Mouse (Mus musculus): ENCODE results near the gene Otog. TPM values are rescaled to one million over a fixed set of nuclear protein-coding genes. Genes with fewer than 3 reads are reported as not detected.

Gene Otog
- total RNA-seq (2021) (not detected), polyA plus RNA-seq (2012; rRNA removed) (0.06 TPM in 1 of 2 replicates, not detected in the other)
- long read RNA-seq, result 0 reads

DNA sequence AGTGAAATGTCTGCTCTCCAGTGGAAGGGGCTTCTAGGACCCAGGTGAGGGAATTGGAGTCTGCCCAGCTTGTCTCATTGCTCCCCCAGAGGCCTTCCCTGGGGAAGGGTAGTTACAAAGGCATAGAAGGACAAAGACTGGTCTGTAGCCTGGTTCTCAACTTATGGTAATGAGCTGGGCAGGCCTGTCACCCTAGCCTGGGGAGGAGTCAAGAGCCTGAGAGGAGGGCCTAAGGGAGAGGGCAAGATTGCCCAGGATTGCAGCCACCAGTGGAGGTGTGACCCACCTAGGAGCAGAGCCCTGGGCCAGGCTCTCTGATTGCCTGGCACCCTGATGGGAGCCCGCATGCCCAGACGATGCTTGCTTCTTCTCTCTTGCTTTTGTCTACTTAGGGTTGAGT, at the start of gene Otog:
Gene Otog, plus strand, starts transcription at position 292 of the 400 bp plus-strand sequence.
- no peak for DNase-seq
- Histone ChIP-seq H3K4me1 (ENCODE audit: control insufficient read depth, insufficient read depth, low read length) (no peaks in the 10 kb centered on the region), H3K4me3 (no peak within 1 kb of the TSS), H3K79me2 (replicated peaks; ENCODE audit: control insufficient read depth, insufficient read depth, low read length) (no peaks in the 10 kb centered on the region), H3K27me3 (ENCODE audit: control insufficient read depth, insufficient read depth, low read length) (no peaks in the 10 kb centered on the region), H3K36me3 (ENCODE audit: control insufficient read depth, insufficient read depth, low read length) (no peaks in the 10 kb centered on the region), H3K27ac (no peak within 1 kb of the TSS), H3K9ac (ENCODE audit: low read depth, low read length) (no peak within 1 kb of the TSS)
- TF ChIP-seq POLR2A (IDR thresholded peaks at IDR 0.05; ENCODE audit: insufficient read depth, low read depth, low read length) (no peak), EP300 (IDR thresholded peaks at IDR 0.05; ENCODE audit: insufficient read depth, low read depth, low read length) (no peak), CTCF (IDR thresholded peaks at IDR 0.05) (no peak)
- intact Hi-C loops (cut with DNase I), result no loop called here
- 54% methylated on average over 2 of the region's 2 CpGs for WGBS

DNA sequence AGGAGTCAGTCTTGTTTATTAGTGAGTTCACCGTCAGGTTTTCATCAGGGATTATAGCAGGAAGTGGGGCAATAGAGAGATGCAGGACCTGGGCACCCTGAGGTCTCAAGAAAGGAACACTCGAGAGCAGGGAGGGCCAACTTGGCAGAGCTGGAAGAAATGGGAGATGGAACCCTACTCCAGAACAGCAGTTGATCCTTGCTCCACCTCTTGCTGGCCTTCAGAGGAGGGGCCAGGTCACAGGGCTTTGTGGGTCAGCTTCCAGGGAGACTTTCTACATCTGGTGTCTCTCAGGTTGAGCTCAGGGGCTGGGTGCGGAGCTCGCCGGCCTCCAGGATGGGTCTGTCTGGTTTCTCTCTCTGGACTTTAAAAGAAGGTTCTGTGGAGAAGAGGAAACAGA, 45.4 kb upstream of the Otog start:
- no peak for DNase-seq

DNA sequence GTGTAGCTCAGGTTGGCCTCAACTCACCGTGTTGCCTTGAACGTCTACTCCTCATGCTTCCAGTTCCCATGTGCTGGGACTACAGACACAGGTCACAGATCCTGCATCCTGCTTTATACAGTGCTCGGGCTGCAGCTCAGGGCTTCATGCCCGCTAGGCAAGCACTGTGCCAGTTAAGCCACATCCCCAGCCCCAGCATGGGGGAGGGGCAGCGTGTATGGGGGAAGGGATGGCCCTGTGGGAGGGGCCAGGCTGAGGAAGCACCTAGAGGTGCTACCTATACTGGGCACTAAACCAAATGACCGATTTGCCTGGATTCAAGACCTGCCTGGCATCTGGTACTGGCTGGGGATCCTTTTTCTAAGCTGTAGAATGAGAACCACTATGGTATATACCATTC, 40.8 kb upstream of the Otog start:
- no peak for TF ChIP-seq EP300 (IDR thresholded peaks at IDR 0.05; ENCODE audit: insufficient read depth, low read depth, low read length)
- TF ChIP-seq CTCF (IDR thresholded peaks at IDR 0.05), result no peak
- no peak for TF ChIP-seq POLR2A (IDR thresholded peaks at IDR 0.05; ENCODE audit: insufficient read depth, low read depth, low read length)
- intact Hi-C loops (cut with DNase I), result no loop called here
- WGBS, result 66% methylated on average over 6 of the region's 6 CpGs

More for the DNA sequence above, 45.4 kb upstream of the Otog start:
- H3K27me3 ChIP-seq (ENCODE audit: control insufficient read depth, insufficient read depth, low read length), result no peaks in the 10 kb centered on the region
- no peak overlapping the region for H3K9ac ChIP-seq (ENCODE audit: low read depth, low read length)
- H3K4me1 ChIP-seq (ENCODE audit: control insufficient read depth, insufficient read depth, low read length), result no peaks in the 10 kb centered on the region
- H3K36me3 ChIP-seq (ENCODE audit: control insufficient read depth, insufficient read depth, low read length), result no peaks in the 10 kb centered on the region
- no peak overlapping the region for H3K4me3 ChIP-seq
- TF ChIP-seq EP300 (IDR thresholded peaks at IDR 0.05; ENCODE audit: insufficient read depth, low read depth, low read length), result no peak
- TF ChIP-seq CTCF (IDR thresholded peaks at IDR 0.05), result no peak
- TF ChIP-seq POLR2A (IDR thresholded peaks at IDR 0.05; ENCODE audit: insufficient read depth, low read depth, low read length), result no peak
- no peak overlapping the region for H3K27ac ChIP-seq
- no peaks in the 10 kb centered on the region for H3K79me2 ChIP-seq (replicated peaks; ENCODE audit: control insufficient read depth, insufficient read depth, low read length)
- intact Hi-C loops (cut with DNase I), result no loop called here
- WGBS, result 87% methylated on average over 5 of the region's 5 CpGs

DNA sequence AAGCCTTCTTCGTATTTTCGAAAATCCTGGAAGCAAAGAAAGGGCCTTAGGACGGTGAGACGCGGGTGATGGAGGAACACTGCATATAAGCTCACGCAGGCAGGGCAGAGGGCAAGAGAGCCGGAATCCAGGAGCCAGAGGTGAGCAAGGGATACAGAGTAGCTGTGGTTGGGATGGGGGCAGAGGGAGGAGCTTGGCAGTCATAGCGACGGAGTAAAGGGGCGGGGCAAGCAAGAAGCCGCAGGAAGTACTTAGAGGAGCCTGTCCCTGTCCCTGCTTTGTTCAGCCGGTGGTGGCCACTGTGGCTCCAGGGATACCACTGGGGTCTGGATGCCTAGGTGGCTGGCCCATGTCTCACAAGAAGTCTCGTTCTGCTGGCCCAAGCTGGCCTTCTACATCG, 39.1 kb upstream of the Otog start:
- WGBS, result 45% methylated on average over 14 of the region's 14 CpGs
- intact Hi-C loops (cut with DNase I), result no loop called here
- Histone ChIP-seq H3K9ac (ENCODE audit: low read depth, low read length) (no peak overlapping the region), H3K27ac (no peak overlapping the region), H3K27me3 (ENCODE audit: control insufficient read depth, insufficient read depth, low read length) (no peaks in the 10 kb centered on the region), H3K4me1 (ENCODE audit: control insufficient read depth, insufficient read depth, low read length) (no peaks in the 10 kb centered on the region), H3K79me2 (replicated peaks; ENCODE audit: control insufficient read depth, insufficient read depth, low read length) (no peaks in the 10 kb centered on the region), H3K36me3 (ENCODE audit: control insufficient read depth, insufficient read depth, low read length) (no peaks in the 10 kb centered on the region), H3K4me3 (no peak overlapping the region)
- DNase-seq, result no peak
- TF ChIP-seq EP300 (IDR thresholded peaks at IDR 0.05; ENCODE audit: insufficient read depth, low read depth, low read length), result no peak
- no peak for TF ChIP-seq CTCF (IDR thresholded peaks at IDR 0.05)
- no peak for TF ChIP-seq POLR2A (IDR thresholded peaks at IDR 0.05; ENCODE audit: insufficient read depth, low read depth, low read length)

More for the DNA sequence above, 40.8 kb upstream of the Otog start:
- no peak for DNase-seq
- Histone ChIP-seq H3K4me3 (no peak overlapping the region), H3K27me3 (ENCODE audit: control insufficient read depth, insufficient read depth, low read length) (no peaks in the 10 kb centered on the region), H3K4me1 (ENCODE audit: control insufficient read depth, insufficient read depth, low read length) (no peaks in the 10 kb centered on the region), H3K36me3 (ENCODE audit: control insufficient read depth, insufficient read depth, low read length) (no peaks in the 10 kb centered on the region), H3K9ac (ENCODE audit: low read depth, low read length) (no peak overlapping the region), H3K27ac (no peak overlapping the region), H3K79me2 (replicated peaks; ENCODE audit: control insufficient read depth, insufficient read depth, low read length) (no peaks in the 10 kb centered on the region)

DNA sequence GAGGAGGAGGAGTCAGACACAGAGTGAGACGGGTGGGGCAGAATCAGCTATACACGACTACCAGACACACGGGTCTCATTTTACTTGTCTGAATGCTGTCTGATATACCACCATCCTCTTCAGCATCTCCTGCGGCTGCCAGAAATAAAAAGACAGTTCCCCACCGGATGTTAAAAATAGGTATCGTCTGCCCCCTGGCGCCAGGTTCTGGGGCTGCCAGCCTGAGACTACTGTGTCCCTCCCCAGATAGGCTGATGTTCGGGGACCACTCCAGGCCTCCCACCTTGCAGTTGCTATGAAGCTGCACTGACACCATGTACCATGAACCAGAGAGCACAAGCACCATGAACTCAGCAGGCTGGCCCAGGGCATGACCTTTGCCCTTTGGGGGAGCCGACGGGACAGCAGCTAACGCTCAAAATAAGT, 36.7 kb upstream of the Otog start:
- DNase-seq, result peak; percentile 17 to 50
- no peaks in the 10 kb centered on the region for H3K27me3 ChIP-seq (ENCODE audit: control insufficient read depth, insufficient read depth, low read length)
- H3K27ac ChIP-seq, result no peak overlapping the region
- no peak for TF ChIP-seq POLR2A (IDR thresholded peaks at IDR 0.05; ENCODE audit: insufficient read depth, low read depth, low read length)
- peak; percentile 72 for TF ChIP-seq CTCF (IDR thresholded peaks at IDR 0.05)
- no peak overlapping the region for H3K4me3 ChIP-seq
- H3K9ac ChIP-seq (ENCODE audit: low read depth, low read length), result no peak overlapping the region
- H3K4me1 ChIP-seq (ENCODE audit: control insufficient read depth, insufficient read depth, low read length), result no peaks in the 10 kb centered on the region
- 44% methylated on average over 11 of the region's 11 CpGs for WGBS
- H3K36me3 ChIP-seq (ENCODE audit: control insufficient read depth, insufficient read depth, low read length), result no peaks in the 10 kb centered on the region
- intact Hi-C loops (cut with DNase I), result loop anchor here (1.0 kb wide), 1 partner anchor 108 kb away; no protein-coding TSS in a partner anchor
- H3K79me2 ChIP-seq (replicated peaks; ENCODE audit: control insufficient read depth, insufficient read depth, low read length), result no peaks in the 10 kb centered on the region

DNA sequence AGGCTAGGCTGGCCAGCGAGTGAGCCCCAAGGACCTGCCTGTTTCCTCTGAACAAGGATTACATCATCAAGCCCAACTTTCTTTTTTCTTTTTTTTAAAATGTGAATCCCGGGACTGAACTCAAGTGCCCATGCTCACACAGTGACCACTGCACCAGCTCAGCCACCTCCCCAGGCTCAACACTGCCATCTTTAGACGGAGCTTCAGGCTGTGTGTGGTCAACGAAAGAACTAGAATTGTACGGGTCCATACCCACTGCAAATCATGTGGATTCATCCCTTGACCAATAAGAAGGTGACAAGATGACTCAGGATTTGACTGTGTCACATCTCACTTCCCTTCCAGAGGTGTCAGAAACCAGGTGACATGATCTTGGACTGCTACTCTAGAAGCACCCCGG, 36.0 kb upstream of the Otog start:
- Histone ChIP-seq H3K27ac (no peak overlapping the region), H3K4me1 (ENCODE audit: control insufficient read depth, insufficient read depth, low read length) (no peaks in the 10 kb centered on the region), H3K27me3 (ENCODE audit: control insufficient read depth, insufficient read depth, low read length) (no peaks in the 10 kb centered on the region), H3K9ac (ENCODE audit: low read depth, low read length) (no peak overlapping the region), H3K4me3 (no peak overlapping the region), H3K36me3 (ENCODE audit: control insufficient read depth, insufficient read depth, low read length) (no peaks in the 10 kb centered on the region), H3K79me2 (replicated peaks; ENCODE audit: control insufficient read depth, insufficient read depth, low read length) (no peaks in the 10 kb centered on the region)
- DNase-seq, result no peak
- intact Hi-C loops (cut with DNase I), result loop anchor here (1.0 kb wide), 1 partner anchor 108 kb away; no protein-coding TSS in a partner anchor
- TF ChIP-seq POLR2A (IDR thresholded peaks at IDR 0.05; ENCODE audit: insufficient read depth, low read depth, low read length) (no peak), EP300 (IDR thresholded peaks at IDR 0.05; ENCODE audit: insufficient read depth, low read depth, low read length) (no peak), CTCF (IDR thresholded peaks at IDR 0.05) (peak; percentile 39)
- 64% methylated on average over 6 of the region's 6 CpGs for WGBS
